Mouse (Mus musculus) lung, postnatal 4 days (tissue): ENCODE results near the gene Rbm28.
A peak's percentile ranks its signal among the peaks of the same experiment; 100 is the strongest.

Experiments
- DNase-seq, 2 experiments: peaks; one replicate each; pipeline ENCODE4 v3.0.0; 2021

The Rbm28 gene

GRCm38 (mm10) chr6:29143608-29144007 is 21.2 kb downstream of the Rbm28 start:
- DNase-seq = peak in 1 of 2 experiments; percentile 53

DNA sequence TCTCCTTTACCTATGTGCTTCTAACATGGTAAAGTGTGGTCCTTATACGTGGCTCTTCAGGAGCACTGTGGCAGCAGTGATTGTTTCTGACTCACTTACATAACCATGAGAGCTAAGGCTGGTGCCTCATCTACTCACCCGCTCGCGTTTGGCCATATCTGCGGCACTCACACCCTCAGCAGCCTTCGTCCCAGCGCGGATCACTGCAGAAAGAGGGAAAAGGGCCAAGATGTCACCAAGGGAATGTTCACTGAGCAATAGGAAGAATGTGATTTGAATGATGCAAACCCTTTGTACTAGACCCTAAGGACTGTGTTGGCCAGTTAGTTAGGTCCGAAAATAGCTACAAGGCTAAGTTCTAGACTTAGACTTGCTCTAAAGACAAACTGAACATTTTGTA is 27.4 kb downstream of the Rbm28 start:
- no peak for DNase-seq

DNA sequence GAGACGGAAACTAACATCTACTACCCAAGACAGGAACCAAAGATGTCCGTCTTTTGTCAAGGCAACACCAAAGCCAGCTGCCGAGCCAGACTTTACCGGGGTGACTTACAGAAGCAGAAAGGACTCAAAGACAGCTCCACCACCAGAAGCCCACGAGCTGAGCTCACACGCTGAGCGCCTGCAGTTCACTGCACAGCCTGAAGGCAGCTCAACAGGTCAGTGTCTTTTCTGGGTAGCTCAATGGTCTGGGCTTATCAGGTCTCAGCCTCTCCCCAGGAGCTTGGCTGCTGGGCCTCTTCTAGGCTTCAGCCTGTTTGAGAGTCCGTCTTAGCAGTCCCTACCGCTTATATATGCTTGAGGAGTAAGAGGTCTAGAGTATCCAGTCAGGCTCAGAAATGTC is 31.7 kb downstream of the Rbm28 start:
- no peak for DNase-seq

DNA sequence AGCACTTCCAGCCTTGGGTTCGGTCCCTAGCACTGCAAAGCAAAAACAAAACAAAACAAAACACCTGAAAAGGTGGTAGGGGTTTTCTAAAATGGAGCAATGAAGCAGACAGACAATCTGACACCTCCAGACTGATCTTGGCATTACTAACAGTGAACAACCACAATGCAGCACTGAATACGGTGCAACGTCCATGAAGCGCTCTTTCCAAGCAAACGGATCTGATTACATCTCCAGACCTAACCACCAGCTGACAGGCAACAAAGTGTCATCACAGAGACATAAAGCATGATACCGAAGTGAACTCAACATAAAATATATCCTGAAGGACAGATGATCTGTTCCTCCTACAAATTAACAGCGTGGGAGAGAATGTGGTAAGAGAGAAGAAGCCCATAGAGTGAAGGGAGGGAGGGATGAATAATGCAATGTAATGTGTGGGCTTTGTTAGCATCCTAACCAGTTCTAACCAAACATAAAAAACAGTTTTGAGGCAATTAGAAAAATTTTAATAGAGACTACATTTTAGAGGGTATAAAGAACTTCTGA is 37.9 kb downstream of the Rbm28 start:
- no peak for DNase-seq

DNA sequence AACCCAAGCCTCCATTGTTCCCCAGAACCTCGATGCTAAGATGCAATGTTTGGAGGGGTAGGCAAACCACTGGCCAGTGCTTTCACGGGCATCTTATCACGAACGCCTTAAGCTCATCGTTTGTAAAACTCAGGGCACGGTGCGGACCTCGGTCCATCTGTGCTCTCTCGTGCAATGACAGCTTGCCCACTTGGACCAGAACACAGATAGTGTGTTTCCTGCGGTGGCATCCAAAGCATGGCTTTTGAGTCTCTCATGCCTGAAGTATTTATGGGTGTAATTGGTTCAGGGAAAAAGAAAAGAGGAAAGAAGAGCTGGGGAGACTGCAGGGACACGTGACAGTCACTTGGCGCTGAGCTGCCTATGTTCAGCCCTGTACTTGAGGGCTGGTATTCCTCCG is 44.8 kb downstream of the Rbm28 start:
- DNase-seq = no peak

DNA sequence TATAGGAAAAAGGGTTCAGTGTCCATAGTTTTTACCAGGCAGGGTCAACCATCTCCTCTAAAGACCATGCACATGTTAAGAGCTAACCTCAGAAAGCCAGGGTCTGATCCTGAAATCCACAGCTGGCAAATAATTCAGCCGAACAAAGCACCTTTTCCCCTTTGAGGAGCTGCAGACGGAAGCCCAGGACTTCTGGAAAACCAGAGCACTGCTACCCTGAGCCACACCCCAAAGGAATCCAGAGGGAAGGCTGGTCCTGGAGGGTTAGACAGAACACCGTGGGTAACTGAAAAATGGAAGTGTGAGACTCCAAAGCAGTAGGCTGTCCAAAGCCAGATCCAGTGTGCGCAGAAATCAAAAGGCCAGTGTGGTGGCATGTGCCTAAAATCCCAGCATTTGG is 45.8 kb downstream of the Rbm28 start:
- DNase-seq = no peak

DNA sequence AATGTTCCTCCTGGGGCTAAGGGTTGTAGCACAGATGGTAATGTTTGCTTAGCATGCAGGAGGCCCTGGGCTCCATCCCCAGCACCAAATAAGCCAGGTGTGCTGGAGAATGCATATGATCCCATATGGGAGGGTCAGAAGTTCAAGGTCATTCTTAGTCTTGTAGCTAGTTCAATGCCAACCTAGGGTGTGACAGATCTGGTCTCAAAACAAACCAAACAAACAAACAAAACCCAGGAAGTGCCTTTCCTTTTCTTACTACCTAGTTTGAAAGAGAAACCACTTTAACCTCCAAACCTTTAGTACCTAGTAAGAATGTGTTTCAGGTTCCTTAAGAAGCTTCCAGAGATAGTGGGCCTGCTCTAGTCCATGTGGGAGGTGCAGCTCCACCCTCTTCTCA is 46.6 kb downstream of the Rbm28 start:
- no peak for DNase-seq

GRCm38 (mm10) chr6:29117417-29118104 is 47.2 kb downstream of the Rbm28 start:
- peak; percentile 61 to 80 for DNase-seq

- DNase-seq = no peak
These were observed 49.0 kb downstream of the Rbm28 start for GRCm38 (mm10) chr6:29115756-29116155.

DNA sequence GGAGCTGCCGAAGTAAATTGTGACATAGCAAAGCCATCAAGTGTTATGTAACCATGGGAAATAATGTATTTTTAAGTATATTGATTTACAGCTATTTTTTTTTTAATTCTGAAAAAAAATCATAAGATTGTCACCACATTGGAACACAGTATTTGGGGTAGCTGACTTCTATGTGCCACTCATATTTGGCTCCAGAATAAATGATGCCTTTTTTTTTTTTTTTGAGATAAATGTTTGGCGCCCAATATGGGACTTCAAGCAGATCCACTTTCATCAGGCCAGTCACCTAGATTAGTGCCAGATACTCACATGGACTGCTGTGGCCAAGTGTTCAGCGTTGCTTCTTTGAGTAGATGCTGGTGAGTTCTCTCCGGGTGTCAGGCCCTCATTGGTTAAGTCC is 53.3 kb downstream of the Rbm28 start:
- DNase-seq = no peak

- no peak for DNase-seq
These were observed 56.4 kb downstream of the Rbm28 start for GRCm38 (mm10) chr6:29108376-29108775.

DNA sequence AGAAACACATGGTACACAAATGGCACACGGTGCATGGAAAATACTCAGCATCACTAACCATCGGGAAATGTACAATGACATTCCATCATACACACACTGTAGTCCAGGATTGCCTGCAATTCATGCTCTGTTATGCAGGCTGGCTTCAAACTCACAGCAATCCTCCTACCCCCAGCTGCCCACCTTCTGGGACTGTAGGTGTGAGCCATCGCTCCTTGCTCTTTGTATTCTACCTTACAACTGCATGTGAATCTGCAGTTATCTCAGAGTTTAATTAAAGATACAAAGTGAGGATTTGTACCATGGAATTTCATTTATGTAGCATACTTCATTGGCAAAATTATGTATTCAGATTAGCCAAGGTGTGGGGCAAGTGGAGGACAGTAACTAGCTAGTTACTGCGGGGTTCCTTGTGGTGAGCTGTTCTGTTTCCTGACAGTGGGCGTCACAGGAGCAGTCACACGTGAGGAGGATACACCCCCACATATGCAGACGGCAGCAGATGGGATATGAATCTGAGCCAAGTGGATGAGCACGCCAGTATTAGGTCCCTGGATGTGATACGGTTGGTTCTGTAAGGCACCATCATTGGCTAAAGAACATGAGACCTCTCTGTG is 63.5 kb downstream of the Rbm28 start:
- DNase-seq = no peak

- no peak for DNase-seq
These were observed 64.4 kb downstream of the Rbm28 start for GRCm38 (mm10) chr6:29100423-29100822.

- no peak for DNase-seq
These were observed 65.2 kb downstream of the Rbm28 start for GRCm38 (mm10) chr6:29099536-29100170.

DNA sequence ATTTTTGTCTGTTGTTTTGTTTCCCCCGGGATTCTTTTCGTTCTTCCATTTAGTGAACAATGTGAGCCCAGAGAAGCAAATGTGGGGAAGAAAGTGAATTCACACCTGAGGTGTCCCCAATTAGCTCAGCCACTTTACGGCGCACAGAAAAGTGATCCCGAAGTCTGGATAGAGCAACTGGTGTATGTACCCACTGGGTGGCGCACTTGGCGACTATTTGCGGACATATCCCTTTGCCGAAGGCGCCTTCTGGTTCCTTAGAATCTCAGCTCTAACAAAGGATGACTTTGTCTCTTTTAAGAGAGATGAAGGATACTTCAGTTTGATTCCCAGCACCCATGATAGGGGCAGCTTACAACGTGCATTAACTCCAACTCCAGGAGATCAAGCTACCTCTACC is 71.9 kb downstream of the Rbm28 start:
- no peak for DNase-seq

DNA sequence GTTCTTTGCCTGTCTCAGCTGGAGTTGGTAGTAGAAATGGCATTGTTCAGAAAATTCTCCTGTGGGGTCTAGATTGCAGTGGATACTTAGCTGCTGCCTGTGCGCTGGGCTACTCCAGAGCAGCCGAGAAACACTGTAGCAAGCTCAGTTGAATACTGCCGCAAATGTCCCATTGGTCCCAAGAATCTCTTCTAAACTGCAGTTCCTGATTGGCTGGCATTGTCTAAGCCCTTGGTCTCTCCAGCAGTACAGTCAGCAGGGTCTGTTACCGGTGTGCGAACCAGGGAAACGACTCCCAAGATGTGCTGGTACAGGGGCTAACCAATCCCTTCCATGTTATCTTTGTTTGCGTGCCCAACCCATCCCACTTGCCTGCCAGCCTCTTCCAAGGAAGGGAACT is 72.6 kb downstream of the Rbm28 start:
- DNase-seq = no peak

DNA sequence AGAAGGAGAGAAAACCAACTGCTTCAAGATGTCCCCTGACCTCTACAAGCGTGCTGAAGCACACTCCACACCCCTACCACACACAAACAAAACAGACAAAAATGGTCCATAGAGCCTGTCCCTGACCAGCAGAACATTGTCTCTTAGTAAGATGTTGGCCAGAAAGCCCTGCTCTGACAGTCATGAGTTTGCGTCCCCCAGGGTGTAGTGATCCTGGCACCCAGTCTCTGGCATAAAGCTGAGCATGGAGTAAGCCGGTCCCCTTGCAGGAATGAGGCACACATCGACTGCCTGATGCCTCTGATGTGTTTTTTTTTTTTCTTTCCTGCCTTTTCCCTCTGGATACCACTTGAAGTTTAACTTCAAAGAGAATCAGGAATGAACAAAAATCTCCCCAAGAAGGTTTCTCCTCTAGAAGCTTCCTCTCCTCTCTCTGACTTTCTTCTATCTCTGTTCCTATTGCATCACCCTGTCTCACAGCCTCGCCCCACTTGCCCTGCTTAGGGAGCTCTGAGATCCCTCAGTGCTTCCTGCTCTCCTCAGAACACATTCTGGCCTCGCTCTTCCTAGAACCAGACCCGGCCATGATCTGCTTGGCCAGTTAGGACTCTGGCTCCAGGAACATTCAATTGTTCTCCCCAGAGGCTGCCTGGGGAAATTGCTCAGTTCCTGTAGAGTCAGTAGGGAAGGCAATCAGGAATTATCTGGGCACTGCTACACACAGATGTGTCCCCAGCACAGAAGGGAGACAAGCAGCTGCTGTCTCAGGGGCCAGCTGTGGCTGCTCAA is 76.7 kb downstream of the Rbm28 start:
- peak in 1 of 2 experiments; percentile 19 for DNase-seq

GRCm38 (mm10) chr6:29084401-29084800 is 80.4 kb downstream of the Rbm28 start:
- DNase-seq = no peak

- no peak for DNase-seq
These were observed 81.9 kb downstream of the Rbm28 start for GRCm38 (mm10) chr6:29082776-29083354.

DNA sequence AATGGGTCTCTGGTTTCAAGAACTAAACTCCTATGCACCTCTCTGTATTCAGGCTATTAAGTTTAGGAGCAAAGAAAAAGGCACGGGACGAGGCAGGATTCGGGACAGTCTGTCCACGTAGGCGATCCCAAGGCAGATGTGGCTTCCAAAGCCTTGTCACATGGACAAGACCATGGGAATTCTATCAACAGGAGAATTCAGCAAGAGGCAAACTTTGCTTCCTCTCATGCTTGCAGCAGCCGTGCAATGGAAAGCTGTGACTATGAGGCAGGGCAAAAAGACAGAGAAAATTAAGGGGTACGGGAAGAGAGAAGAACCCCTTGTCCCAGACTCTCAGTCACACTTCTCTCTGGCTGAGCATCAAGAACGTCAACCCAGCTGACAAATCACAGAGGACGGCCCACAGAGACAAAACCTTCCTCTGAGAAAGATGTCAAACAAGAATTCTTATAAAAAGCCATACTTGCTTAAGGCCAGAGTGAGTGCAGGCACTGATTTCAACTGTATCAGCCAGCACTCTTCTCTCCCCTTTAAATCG is 82.9 kb downstream of the Rbm28 start:
- no peak for DNase-seq

DNA sequence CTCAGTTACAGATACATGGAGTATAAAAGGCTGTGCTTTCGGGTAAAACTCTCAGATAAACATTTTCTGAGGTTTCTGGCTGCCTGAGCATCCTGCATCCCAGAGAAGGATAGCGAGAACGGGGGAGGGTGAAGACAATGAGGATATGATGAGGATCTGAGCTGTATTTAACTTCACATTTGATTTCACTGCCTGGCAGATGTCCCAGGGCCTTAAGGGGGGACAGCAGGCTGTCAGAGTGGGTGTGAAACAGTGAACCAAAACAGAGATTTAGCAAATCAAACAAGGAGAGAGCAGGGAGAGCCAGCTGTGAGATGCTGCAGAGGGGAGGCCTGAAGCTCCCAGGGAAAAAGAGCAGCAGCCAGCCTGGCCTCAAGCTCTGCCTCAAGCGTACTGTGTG is 85.5 kb downstream of the Rbm28 start:
- no peak for DNase-seq

DNA sequence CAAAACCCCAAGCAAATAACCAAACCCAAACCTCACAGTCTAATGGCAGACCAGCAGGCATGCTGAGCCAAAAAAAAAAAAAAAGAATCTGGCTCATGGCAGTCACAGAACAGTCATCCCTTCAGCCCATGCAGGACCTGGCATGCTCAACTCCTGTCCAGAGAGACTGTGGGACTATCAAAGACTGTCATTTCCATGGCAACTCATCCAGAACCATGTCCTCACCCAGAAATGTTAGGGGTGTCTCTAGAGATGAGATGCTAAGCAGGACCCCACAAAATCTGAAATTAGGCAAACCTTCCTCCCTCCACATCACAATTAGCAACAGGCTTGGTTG is 90.7 kb downstream of the Rbm28 start:
- no peak for DNase-seq
